Mouse (Mus musculus): ENCODE measurements around the gene Negr1. TPM values are rescaled to one million over a fixed set of nuclear protein-coding genes. Genes with fewer than 3 reads are reported as not detected.

The Negr1 gene
- total RNA-seq, 2 experiments from 2014 or later, result 0.45 to 0.64 TPM

GRCm38 (mm10) chr3:156794610-156795009 is 233.0 kb downstream of the Negr1 start:
- DNase-seq (ENCODE audit: low spot score), result no peak

- no peak for DNase-seq (ENCODE audit: low spot score)
These were observed 234.6 kb downstream of the Negr1 start for GRCm38 (mm10) chr3:156796061-156796691.

- no peak for DNase-seq (ENCODE audit: low spot score)
These were observed 237.6 kb downstream of the Negr1 start for GRCm38 (mm10) chr3:156799228-156799627.

GRCm38 (mm10) chr3:156809836-156810235 is 248.2 kb downstream of the Negr1 start:
- DNase-seq (ENCODE audit: low spot score), result no peak

- DNase-seq (ENCODE audit: low spot score), result no peak
These were observed 255.3 kb downstream of the Negr1 start for GRCm38 (mm10) chr3:156816938-156817337.

- DNase-seq (ENCODE audit: low spot score), result no peak
These were observed 255.9 kb downstream of the Negr1 start for GRCm38 (mm10) chr3:156817452-156817851.

- no peak for DNase-seq (ENCODE audit: low spot score)
These were observed 261.4 kb downstream of the Negr1 start for GRCm38 (mm10) chr3:156823039-156823438.

- DNase-seq (ENCODE audit: low spot score), result no peak
These were observed 272.3 kb downstream of the Negr1 start for GRCm38 (mm10) chr3:156833920-156834319.

GRCm38 (mm10) chr3:156838550-156838949 is 277.0 kb downstream of the Negr1 start:
- no peak for DNase-seq (ENCODE audit: low spot score)

GRCm38 (mm10) chr3:156848385-156848784 is 286.8 kb downstream of the Negr1 start:
- no peak for DNase-seq (ENCODE audit: low spot score)

GRCm38 (mm10) chr3:156851921-156852320 is 290.3 kb downstream of the Negr1 start:
- no peak for DNase-seq (ENCODE audit: low spot score)

- DNase-seq (ENCODE audit: low spot score), result no peak
These were observed 308.8 kb downstream of the Negr1 start for GRCm38 (mm10) chr3:156870239-156870921.

GRCm38 (mm10) chr3:156870922-156871257 is 309.3 kb downstream of the Negr1 start:
- no peak for DNase-seq (ENCODE audit: low spot score)

- no peak for DNase-seq (ENCODE audit: low spot score)
These were observed 310.1 kb downstream of the Negr1 start for GRCm38 (mm10) chr3:156871641-156872196.

- DNase-seq (ENCODE audit: low spot score), result no peak
These were observed 315.0 kb downstream of the Negr1 start for GRCm38 (mm10) chr3:156876551-156876950.

- no peak for DNase-seq (ENCODE audit: low spot score)
These were observed 320.5 kb downstream of the Negr1 start for GRCm38 (mm10) chr3:156882129-156882528.

GRCm38 (mm10) chr3:156883873-156884272 is 322.3 kb downstream of the Negr1 start:
- no peak for DNase-seq (ENCODE audit: low spot score)

- no peak for DNase-seq (ENCODE audit: low spot score)
These were observed 324.1 kb downstream of the Negr1 start for GRCm38 (mm10) chr3:156885689-156886088.

GRCm38 (mm10) chr3:156886915-156887314 is 325.3 kb downstream of the Negr1 start:
- no peak for DNase-seq (ENCODE audit: low spot score)

GRCm38 (mm10) chr3:156890986-156891385 is 329.4 kb downstream of the Negr1 start:
- no peak for DNase-seq (ENCODE audit: low spot score)

- DNase-seq (ENCODE audit: low spot score), result no peak
These were observed 333.7 kb downstream of the Negr1 start for GRCm38 (mm10) chr3:156895322-156895721.

GRCm38 (mm10) chr3:156896106-156896505 is 334.5 kb downstream of the Negr1 start:
- no peak for DNase-seq (ENCODE audit: low spot score)

GRCm38 (mm10) chr3:156896552-156896951 is 335.0 kb downstream of the Negr1 start:
- DNase-seq (ENCODE audit: low spot score), result no peak
